Mouse (Mus musculus) testis, adult 2 months (tissue): ENCODE data around the gene Plppr3.

ENCODE experiments used
- CTCF ChIP-seq: fragments of 200-500 bp; IDR thresholded peaks from 2 replicates; pipeline ENCODE4 v1.5.1; 2012; ENCODE audit warnings: low read depth, mild to moderate bottlenecking, inconsistent platforms, low read length, moderate library complexity; ENCODE audit not compliant: control insufficient read depth, insufficient read depth, insufficient replicate concordance
- POLR2A ChIP-seq: fragments of 200-500 bp; IDR thresholded peaks from 2 replicates; pipeline ENCODE4 v1.6.1; 2012; ENCODE audit warnings: low read depth, mild to moderate bottlenecking, inconsistent platforms, low read length, moderate library complexity; ENCODE audit not compliant: control insufficient read depth

DNA sequence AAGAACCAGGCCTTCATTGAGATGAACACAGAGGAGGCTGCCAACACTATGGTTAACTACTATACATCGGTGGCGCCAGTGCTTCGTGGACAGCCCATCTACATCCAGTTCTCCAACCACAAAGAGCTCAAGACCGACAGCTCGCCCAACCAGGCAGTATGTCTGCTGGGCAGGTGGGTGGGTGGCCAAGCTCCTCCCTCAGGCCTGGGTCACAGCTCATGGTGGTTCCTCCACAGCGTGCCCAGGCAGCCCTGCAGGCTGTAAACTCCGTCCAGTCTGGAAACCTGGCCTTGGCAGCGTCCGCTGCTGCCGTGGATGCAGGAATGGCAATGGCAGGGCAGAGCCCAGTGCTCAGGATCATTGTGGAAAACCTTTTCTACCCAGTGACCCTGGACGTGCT, 15.3 kb downstream of the Plppr3 start:
- TF ChIP-seq CTCF (no peak), POLR2A (no peak)
